Mouse (Mus musculus) layer of hippocampus, adult 18-20 months (tissue): Measurements from ENCODE around the gene Grn. TPM values are rescaled to one million over a fixed set of nuclear protein-coding genes. Genes with fewer than 3 reads are reported as not detected.
"Not testable (repeated sequence)": the region's sequence is repeated elsewhere in the genome, so short reads cannot be mapped to it uniquely, and the experiment has no call there.

Experiments used
- DNase-seq, 2 experiments: peaks; one replicate each; pipeline ENCODE4 v3.0.0; 2022; ENCODE audit warnings: low spot score in 2 of 2
- total RNA-seq, 2 experiments: library from RNA; stranded (reverse); gene quantifications; 2 replicates each; pipeline ENCODE4 v1.2.3; 2021

Grn gene
- total RNA-seq, 2 experiments from 2014 or later: 62.4 to 64.6 TPM

- no peak for DNase-seq
These were observed 29.5 kb upstream of the Grn start for GRCm38 (mm10) chr11:102400513-102401084.

DNA sequence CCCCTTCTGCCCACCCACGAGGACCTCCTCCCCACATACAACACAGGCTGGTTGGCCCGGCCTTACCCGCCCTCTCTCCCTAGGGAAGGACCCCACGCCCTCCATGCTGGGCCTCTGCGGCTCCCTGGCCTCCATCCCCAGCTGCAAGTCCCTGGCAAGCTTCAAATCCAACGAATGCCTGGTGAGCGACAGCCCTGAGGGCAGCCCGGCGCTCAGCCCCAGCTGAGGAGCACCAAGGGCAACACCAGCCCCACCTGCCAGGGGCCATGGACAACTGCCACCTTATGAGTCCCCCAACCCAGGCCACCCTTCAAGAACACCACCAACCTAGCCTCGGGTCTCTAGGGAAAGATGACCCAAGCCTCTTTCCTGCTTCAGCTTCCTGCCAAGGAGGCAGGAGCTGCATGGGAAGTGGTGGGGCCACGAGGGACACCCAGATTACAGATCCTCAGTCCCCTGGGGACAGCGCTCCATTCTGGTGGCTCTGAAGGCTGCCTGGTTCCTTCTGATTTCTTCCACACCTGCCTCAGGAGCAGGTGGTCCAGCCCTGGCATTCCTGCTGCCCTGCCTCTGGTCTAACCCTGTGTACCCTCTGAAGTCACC is 28.1 kb upstream of the Grn start:
- DNase-seq: no peak

GRCm38 (mm10) chr11:102403657-102404056 is 26.5 kb upstream of the Grn start:
- no peak for DNase-seq

DNA sequence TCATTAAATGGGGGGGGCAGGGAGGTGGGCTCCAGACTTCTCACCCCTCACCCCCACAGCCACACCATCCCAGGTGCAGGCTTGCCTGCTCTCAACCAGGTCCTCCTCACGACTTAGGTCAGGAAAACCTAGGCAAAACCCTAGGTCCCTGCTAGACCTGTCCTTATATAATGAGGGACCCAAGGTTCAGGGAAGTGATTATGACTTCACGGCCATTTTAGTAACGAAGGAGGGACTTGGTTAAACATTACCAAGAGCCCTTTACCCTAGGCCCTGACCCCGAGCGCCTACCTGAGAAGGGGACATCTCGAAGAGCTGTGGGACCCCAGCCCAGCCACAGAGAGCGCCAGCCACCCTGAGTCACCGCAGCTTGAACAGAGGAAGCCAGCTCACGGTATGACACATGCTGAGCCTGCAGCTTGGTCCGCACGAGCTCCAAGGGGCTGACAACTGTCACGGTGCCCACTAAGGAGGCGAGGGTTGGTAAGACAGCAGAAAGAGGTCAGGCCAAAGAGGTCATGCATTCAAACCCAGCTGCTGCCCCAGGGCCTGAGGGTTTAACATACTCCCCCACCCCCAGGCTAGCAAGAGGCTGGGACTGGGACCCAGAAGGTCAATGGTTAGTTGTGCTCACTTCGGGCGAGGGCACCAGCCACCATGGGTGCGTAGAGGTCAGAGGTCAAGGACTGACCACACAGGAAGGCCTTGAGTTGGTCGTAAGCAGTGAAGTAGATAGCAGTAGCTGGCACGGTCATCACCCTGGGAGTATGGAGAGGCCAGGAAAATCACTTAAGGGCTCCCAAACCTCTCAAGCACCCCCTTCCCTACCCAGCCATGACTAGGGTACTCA is 25.7 kb upstream of the Grn start:
- no peak for DNase-seq

DNA sequence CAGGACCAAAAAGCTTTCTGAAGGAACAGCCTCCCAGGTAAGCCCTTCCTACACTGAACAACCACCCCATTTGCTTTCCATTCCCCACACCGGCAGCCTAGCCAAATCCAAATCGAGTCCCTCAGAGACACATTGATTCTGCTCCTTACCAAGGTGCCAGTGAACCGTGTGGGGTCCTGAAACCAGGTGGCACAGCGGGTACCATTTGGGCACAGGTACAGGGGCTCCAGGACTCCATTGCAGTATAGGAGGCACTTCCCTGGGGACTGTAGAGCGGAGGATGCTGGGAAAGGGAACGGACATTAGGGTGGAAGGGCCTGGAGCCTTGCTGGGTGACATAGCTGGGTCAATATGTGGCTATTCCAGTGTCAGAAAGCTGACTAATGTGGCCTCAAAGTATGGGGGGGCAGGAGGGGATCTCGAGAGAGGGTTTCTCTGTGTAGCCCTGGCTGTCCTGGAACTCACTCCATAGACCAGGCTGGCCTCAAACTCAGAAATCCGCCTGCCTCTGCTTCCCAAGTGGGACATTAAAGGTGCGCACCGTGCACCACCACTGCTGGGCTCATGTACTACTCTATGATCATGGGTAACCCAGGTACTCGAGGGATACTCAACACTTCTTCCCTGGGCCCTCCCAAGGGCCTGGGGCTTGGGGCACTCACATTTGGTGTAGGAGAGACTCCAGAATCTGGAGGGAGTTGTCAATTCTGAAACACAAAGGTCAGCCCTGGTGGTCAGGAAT is 24.4 kb upstream of the Grn start:
- DNase-seq: no peak

DNA sequence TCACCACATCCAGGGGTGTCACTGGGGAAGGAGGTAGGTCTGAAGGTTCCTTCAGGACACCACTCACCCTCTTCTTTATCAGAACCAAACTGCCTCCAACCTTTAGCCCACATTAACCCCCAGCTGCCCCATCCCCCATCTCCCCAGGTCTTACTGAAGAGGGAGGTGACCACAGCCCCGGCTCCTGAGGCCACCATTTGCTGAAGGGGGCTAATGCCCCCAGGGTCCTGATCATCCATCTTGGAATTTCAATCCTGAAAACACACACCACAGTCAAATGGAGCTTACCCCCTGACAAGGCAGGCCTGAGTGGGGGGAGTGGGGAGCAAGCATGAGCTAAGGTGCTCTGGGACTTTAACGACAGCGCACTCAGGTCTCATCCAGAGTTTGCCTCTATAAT is 23.7 kb upstream of the Grn start:
- DNase-seq: no peak

DNA sequence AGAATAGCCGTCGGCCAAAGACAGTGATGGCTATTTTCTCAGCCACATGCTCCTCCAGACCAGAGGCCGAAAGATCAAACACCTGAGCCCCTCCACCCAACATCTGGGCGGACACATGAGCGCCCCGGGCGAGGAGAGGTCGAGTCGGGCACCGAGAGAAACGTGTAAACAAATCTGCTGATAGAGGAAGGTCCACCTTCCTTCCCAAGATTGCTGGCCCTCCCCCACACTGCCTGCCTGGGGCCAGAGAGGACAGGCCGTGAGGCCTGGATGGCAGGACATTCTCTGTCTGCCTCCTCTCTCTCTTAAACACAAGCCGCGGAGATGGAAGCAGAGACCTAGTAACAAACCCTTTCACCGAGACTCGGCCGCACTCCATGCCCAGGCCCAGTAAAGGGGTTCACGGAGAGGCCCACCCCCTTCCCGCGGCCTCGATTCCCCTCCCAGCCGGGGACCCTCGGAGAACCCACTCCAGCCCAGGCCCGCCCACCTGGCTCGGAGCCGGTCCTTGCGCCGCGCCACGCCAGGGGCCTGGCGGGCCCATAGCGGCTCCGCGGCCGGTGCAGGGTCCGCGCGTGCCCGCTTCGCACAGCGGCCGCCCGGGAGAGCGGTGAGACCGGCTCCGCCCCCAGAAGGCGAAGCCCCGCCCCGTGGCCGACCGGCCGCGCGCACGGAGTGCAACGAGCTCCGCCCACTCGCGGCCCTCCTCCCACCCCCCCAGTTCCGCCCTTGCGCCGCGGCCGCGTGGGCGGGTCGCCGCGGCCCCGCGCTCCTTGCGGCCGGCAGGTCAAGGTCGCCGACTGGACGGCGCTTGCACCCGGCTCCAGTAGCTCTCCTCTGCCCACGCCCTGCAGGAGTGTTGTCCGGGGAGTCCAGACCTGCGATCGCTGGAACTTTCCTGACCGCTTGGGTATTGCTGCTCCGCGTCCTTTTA is 22.9 kb upstream of the Grn start:
- DNase-seq: peak; percentile 85 to 88

- DNase-seq: no peak
These were observed 22.3 kb upstream of the Grn start, which contains the start of gene Slc25a39 for GRCm38 (mm10) chr11:102407834-102408215. Gene Slc25a39 (minus strand): TSS chr11:102407946.

DNA sequence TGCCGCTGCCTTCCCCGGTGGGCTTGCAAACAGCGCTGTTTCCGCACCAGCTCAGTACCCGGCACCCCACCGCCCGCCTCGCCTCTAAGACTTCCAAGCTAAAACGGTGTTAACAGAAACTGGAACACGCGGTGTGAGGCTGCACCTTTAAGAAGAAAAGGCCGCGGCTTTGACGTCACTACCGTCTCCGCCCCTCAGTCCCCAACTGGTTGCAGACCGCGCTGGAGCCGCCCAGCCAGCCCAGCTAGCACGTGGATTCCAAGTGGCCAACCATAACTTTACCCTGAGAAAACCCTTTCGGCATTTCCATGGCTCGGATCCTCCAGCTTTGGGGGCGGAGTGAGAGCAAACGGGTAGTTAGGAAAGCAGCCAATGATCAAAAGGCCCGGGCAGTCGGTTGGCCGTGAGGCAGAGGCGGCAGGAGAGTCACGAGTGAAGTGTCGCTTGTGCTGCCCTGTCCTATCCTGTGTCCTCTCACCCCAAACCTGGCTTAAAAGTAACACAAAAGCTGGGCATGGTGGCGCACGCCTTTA is 21.7 kb upstream of the Grn start:
- peak; percentile 95 to 98 for DNase-seq

- no peak for DNase-seq
These were observed 21.0 kb upstream of the Grn start for GRCm38 (mm10) chr11:102408888-102409794.

- DNase-seq: no peak
These were observed 20.3 kb upstream of the Grn start for GRCm38 (mm10) chr11:102409795-102410330.

DNA sequence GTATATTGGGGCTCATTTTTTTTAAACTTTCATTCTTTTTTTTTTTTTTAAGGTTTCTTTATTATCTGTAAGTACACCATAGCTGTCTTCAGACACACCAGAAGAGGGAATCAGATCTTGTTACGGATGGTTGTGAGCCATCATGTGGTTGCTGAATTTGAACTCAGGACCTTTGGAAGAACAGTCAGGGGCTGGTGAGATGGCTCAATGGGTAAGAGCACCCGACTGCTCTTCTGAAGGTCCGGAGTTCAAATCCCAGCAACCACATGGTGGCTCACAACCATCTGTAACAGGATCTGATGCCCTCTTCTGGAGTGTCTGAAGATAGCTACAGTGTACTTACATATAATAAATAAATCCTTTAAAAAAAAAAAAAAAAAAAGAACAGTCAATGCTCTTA is 19.8 kb upstream of the Grn start:
- DNase-seq: not testable (repeated sequence)

DNA sequence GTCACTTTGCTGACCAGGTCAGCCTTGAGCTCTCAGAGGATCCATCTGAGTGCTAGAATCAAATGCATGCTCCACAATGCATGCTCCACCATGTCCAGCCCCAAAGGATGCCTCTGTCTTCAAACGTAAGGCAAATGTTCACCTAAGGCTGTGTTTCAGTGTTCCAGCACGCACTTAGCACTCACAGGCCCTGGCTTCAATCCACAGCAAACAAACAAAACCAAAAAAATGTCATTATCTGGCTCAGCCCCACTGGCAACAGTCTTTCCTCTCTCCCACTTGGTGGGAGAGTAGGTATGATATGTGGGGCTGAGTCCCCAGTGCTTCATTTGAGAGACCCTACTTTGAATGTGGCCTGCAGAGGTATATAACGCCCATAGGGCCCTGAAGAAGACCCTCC is 19.1 kb upstream of the Grn start:
- DNase-seq: no peak

GRCm38 (mm10) chr11:102411704-102412103 is 18.4 kb upstream of the Grn start:
- DNase-seq: peak; percentile 70 to 94

DNA sequence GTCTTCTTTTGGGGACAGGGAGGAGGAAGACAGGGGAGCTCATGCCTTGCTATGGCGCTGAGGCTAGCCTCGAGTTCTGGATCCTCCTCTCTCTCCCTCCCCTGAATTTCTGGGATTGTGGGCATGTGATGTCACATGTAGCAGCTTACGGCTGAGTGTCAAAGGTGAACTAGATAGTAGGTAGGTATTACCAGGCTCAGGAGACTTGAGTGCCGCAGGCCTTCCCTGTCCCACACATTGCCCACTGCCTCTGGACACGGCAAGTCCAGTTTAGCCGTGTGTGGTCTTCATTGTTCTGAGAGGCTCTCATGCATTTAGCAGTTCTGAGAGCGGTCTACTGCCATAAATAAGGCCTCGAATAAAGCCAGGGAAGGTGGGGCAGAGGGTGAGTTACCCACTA is 17.1 kb upstream of the Grn start:
- no peak for DNase-seq

DNA sequence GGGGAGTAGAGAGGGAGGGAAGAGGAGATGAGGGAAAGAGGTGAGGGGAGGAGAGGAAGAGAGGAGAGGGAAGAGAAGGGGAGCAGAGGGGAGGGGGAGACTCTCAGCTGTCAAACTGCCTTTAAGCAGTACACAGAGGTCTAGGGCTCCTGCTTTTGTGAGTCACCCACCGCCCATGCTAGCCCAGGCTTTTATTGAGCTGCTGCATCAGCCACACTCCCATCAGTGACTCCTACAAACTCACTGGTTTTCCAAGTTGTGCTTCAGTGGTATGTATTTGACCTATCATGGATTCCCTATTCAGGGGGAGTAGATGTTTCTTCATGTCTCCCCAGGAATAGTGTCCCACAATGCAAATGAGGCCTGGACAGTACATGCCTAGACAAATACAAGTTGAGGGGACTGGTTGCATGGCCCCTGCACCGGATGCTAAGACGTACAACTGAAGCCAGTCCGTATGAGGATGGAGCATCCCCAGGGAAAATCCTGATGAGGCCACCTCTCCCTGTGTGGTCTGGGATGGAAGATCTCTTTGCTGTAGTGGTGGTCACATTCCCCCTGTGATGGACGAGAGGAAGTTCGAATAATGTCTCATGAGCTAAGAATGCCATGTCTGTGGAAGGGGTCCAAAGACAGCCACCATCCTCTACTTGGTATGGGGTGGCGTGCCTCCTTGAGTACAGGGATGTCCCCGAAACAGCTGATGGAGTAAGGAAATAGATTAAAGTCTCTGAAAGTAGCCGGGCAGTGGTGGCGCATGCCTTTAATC is 14.9 kb upstream of the Grn start:
- no peak for DNase-seq

DNA sequence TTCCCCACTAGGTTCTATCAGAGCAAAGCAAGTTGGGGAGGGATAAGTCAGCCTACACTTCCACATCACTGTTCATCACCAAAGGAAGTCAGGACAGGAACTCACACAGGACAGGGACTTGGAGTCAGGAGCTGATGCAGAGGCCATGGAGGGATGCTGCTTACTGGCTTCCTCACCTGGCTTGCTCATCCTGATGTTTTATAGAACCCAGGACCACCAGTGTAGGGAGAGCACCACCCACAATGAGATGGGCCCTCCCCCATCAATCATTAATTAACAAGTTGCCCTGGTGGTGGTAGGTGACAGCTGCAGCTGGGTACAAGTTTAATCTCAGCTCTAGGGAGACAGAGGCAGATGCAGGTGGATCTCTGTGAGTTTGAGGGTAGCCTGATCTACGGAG is 13.0 kb upstream of the Grn start:
- no peak for DNase-seq

DNA sequence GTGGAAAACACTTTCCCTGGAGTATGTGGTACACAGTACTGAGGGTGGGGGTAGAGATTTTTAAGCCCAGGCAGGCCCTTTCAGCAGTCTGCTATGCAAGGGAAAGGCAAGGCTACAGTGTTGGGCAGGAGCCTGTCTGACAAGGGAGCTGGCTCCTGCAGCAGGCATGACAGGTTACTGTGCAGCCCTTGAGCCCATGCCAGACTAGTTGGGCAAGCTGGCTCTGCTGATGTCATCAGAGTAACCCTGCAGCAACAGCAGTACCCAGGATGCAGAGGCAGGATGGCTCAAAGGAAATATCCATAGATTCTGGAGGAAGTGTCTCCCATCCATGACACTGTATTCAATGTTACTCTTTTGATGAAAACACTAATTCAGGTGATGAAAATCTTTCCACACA is 11.2 kb upstream of the Grn start:
- no peak for DNase-seq
